Mouse (Mus musculus): Measurements from ENCODE around the gene 1700013F07Rik. TPM values are rescaled to one million over a fixed set of nuclear protein-coding genes. Genes with fewer than 3 reads are reported as not detected.

1700013F07Rik gene
- total RNA-seq, 1 experiment from 2014 or later = not detected

DNA sequence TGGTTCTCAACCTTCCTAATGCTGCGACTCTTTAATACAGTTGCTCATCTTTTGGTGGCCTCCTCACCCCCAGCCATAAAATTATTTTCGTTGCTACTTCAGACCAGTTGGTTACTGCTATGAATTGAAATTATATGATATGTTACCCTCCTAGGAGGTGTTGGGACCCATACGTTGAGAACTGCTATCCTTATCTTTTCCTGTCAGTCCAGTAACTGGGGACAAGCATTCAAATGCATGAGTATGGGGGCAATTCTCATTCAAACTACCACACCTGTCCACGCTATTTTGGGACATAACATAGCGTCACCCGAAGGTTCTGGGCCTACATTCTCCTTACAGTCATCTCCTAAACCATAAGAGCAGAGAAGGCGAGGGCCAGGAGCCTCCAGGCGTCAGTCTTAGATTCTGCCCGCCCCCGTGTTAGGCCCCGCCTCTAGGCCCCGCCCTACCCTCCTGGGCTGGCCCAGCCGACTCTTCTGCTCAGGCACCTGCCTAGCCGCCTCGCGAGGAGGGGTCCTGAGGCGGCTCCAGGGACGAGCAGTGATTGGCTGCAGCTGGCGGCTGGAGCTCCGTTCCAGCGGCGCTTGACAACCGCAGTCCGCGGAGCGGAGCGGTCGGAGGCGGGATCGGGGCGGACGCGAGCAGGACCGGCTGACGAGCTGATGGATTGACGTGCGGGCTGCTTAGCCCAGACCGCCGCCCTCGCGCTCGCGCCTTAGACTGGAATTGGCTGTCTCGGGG lies 57.0 kb downstream of the 1700013F07Rik start, which contains the start of gene Wdr47:
Gene Wdr47, plus strand, starts transcription at position 494 of the 744 bp plus-strand sequence.
- ATAC-seq (replicated peaks; ENCODE audit: insufficient number of reproducible peaks, low FRiP score, low TSS enrichment, poor library complexity, severe bottlenecking) = peak; percentile 98

DNA sequence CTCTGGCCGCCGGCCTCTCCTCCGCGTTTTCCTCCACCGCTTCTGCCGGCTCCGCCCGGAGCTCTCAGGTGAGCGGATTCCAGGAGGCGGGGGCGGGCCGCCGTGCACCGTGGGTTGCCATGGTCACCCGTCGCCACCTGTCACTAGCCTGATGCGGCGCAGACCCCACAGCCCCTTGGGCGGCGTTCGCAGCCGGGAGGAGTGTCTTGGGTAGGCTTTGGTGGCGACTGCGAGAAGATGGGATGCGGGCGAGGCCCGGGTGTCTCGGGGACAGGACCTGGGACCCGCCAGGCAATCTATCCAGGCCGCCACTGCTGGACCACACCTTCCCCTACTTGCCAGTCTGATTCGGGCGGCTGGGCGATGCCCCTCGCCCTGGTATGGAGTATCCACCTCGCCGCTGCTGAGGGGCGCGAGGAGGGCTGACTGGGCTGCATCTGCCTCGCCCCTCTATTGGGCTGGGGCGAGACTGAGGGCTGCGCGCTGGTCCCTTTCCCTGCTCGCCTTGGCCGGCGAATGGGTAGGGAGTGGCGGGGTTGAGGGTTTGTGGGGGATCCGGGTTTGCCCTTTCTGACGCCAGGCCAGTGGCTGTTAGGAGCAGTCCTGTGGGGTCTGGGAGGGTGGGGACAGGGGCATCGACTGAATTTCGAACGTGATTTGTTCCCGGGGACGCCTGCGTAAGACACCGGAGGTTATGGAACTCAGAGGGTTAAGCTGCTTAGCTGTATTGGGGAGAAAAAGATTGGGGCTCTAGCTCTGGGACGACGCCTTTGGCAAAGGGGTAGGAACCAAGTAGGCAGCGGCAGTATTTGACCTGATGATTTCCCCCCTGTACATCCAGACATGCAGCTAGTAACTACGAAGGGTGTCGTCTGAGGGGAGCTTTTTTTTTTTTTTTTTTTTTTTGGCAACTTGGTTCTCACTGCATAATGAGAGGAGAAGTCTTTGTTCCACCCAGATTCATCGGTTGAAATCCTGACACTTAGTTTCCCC lies 57.9 kb downstream of the 1700013F07Rik start:
- 0 out of 2 replicates have a peak, but pooled peaks have one; percentile 4 for ATAC-seq (replicated peaks; ENCODE audit: insufficient number of reproducible peaks, low FRiP score, low TSS enrichment, poor library complexity, severe bottlenecking)

Other genes with a start within 250 kb of the 1700013F07Rik start
- not detected in 3 replicates for gene Mybphl, start 169.2 kb upstream of the 1700013F07Rik start, total RNA-seq (2017)
- 0.68 to 1.4 TPM (median 0.86 TPM) in 3 replicates for gene Psrc1, start 150.3 kb upstream of the 1700013F07Rik start, total RNA-seq (2017)
- 0.11 to 1.8 TPM (median 0.19 TPM) in 3 replicates for gene Celsr2, start 118.6 kb upstream of the 1700013F07Rik start, total RNA-seq (2017)
- gene Sars, start 88.9 kb upstream of the 1700013F07Rik start, total RNA-seq (2017) = 120 to 326 TPM (median 130 TPM) in 3 replicates
- gene 5330417C22Rik, start 2.4 kb downstream of the 1700013F07Rik start, total RNA-seq (2017) = 0.11 to 0.19 TPM in 2 of 3 replicates, not detected in the other
- 67.3 to 88.2 TPM (median 82.3 TPM) in 3 replicates for gene Tmem167b, start 28.3 kb downstream of the 1700013F07Rik start, total RNA-seq (2017)
- gene Taf13, start 37.5 kb downstream of the 1700013F07Rik start, total RNA-seq (2017) = 40.3 to 53.0 TPM (median 51.7 TPM) in 3 replicates
- gene Wdr47, start 57.1 kb downstream of the 1700013F07Rik start, total RNA-seq (2017) = 12.4 to 27.1 TPM (median 13.7 TPM) in 3 replicates
- 71.2 to 120 TPM (median 75.3 TPM) in 3 replicates for gene Clcc1, start 119.8 kb downstream of the 1700013F07Rik start, total RNA-seq (2017)
- gene Gpsm2, start 188.2 kb downstream of the 1700013F07Rik start, total RNA-seq (2017) = 7.2 to 9.7 TPM (median 9.6 TPM) in 3 replicates
- gene Aknad1, start 205.5 kb downstream of the 1700013F07Rik start, total RNA-seq (2017) = not detected in 3 replicates

All from monocyte, adult 5-6 weeks (primary cell).